Mouse (Mus musculus) liver, embryonic 16.5 days (tissue): ENCODE measurements around the gene Ddx47. TPM values are rescaled to one million over a fixed set of nuclear protein-coding genes. Genes with fewer than 3 reads are reported as not detected.
A peak's percentile ranks its signal among the peaks of the same experiment; 100 is the strongest.

Source experiments
- ATAC-seq: fragments of 200-750 bp; cut with Nextera tagmentation; 2 replicates; pipeline ENCODE4 v1.8.0; 2017; ENCODE audit warnings: low read depth, mild to moderate bottlenecking, moderate number of reproducible peaks, moderate library complexity
- H3K27ac ChIP-seq: fragments of 300-500 bp; sonication (generic); 2 replicates; pipeline ENCODE4 v1.5.1; 2014; ENCODE audit warnings: mild to moderate bottlenecking, low read length
- H3K27me3 ChIP-seq: fragments of 300-500 bp; sonication (generic); 2 replicates; pipeline ENCODE4 v1.6.1; 2014; ENCODE audit warnings: low read depth, low read length, mixed read lengths; ENCODE audit not compliant: control insufficient read depth, insufficient read depth
- H3K36me3 ChIP-seq: fragments of 300-500 bp; sonication (generic); 2 replicates; pipeline ENCODE4 v1.6.1; 2014; ENCODE audit warnings: mild to moderate bottlenecking; ENCODE audit not compliant: control insufficient read depth, insufficient read depth
- H3K4me1 ChIP-seq: fragments of 300-500 bp; sonication (generic); 2 replicates; pipeline ENCODE4 v1.6.1; 2014; ENCODE audit warnings: low read depth, low read length, mixed read lengths; ENCODE audit not compliant: control insufficient read depth
- H3K4me2 ChIP-seq: fragments of 300-500 bp; sonication (generic); 2 replicates; pipeline ENCODE4 v1.6.1; 2014; ENCODE audit warnings: low read depth, low read length, mixed read lengths
- H3K4me3 ChIP-seq: fragments of 300-500 bp; sonication (generic); 2 replicates; pipeline ENCODE4 v1.5.1; 2014; ENCODE audit warnings: low read depth, mild to moderate bottlenecking, low read length
- H3K9ac ChIP-seq: fragments of 300-500 bp; sonication (generic); 2 replicates; pipeline ENCODE4 v1.6.1; 2014; ENCODE audit warnings: low read depth, low read length
- H3K9me3 ChIP-seq: fragments of 300-500 bp; sonication (generic); replicated peaks from 2 replicates; pipeline ENCODE4 v1.6.1; 2016; ENCODE audit warnings: low read length; ENCODE audit not compliant: control insufficient read depth
- WGBS: fragments of 180-500 bp; shearing (Covaris S2); extraction: QIAGEN DNeasy Blood & Tissue Kit; methylation state at CpG from one replicate; pipeline ENCODE4 v1.1.7; 2014; ENCODE audit not compliant: insufficient replicate concordance; 5-methylcytosine and 5-hydroxymethylcytosine counted together
- polyA plus RNA-seq: library from polyadenylated mRNA; unstranded; fragments of >200 nt; fragmentation: Nextera tagmentation; extraction: Ambion mirVana; gene quantifications from 2 replicates; pipeline ENCODE4 v1.2.1, GENCODE M21; 2015

The Ddx47 gene
- polyA plus RNA-seq, 1 experiment from 2014 or later, result 47.9 TPM

DNA sequence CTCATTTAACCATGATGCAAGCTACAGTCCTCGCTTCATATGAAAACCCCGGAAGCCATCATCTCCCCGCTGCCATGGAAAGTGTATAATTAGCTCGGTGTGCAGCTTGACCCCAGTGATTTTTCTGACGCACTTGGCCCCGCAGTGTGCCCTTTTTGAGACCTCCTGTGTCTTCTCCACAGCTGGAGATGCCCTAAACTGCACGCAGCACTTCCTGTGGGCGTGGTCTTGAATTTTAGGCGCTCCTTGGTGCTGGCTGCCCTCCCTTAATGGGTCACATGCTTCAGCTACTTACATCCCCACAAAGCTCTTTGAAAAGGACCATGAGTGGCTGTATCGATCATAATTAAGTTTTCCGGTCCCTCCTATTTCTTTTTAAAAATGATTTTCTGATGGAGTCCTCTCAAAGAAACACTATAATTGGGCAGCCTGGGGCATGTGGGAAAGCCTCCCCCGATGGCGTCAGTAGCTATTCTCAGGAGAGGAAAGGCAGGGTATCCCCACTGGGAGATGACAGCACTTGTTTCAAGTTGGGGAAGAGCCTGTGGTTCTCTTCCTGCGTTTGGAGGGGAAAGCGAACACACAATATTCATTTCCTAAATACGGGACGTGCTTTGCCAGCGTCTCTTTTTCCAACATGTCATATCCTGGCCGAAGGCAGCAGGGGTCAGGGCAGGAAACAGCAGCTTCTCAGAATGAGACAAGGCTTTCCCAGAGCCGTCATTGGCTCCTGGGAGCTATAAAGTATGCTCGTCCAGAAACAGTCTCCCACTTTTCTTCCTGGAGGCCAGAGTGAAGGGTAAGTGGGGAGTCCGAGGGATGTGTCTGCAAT, 30.0 kb upstream of the Ddx47 start, which contains the start of gene Apold1:
Gene Apold1 (plus strand): TSS at position 488 of the 832 bp plus-strand sequence.
- Histone ChIP-seq H3K9me3 (no peaks in the 10 kb centered on the region), H3K27ac (peak within 1 kb of the TSS; percentile 35), H3K27me3 (no peaks in the 10 kb centered on the region; the same call in 1 of the 2 replicates), H3K4me1 (peaks cover 39% of the 10 kb centered on the region), H3K4me2 (peak within 1 kb of the TSS; percentile 19), H3K9ac (no peak within 1 kb of the TSS; the same call in 1 of the 2 replicates), H3K4me3 (peak within 1 kb of the TSS; percentile 14), H3K36me3 (no peaks in the 10 kb centered on the region)
- ATAC-seq, result no peak
- WGBS, result 43% methylated on average over 22 of the region's 22 CpGs

GRCm38 (mm10) chr6:134983529-134984370, 27.7 kb upstream of the Ddx47 start:
- WGBS, result 3% methylated on average over 61 of the region's 62 CpGs
- Histone ChIP-seq H3K27me3 (no peaks in the 10 kb centered on the region; the same call in 1 of the 2 replicates), H3K27ac (peak overlapping the region; percentile 97), H3K9ac (peak overlapping the region; percentile 86), H3K9me3 (no peaks in the 10 kb centered on the region), H3K4me2 (peak overlapping the region; percentile 98), H3K36me3 (no peaks in the 10 kb centered on the region), H3K4me3 (peak overlapping the region; percentile 76), H3K4me1 (peaks cover 39% of the 10 kb centered on the region)
- ATAC-seq, result peak; percentile 75

DNA sequence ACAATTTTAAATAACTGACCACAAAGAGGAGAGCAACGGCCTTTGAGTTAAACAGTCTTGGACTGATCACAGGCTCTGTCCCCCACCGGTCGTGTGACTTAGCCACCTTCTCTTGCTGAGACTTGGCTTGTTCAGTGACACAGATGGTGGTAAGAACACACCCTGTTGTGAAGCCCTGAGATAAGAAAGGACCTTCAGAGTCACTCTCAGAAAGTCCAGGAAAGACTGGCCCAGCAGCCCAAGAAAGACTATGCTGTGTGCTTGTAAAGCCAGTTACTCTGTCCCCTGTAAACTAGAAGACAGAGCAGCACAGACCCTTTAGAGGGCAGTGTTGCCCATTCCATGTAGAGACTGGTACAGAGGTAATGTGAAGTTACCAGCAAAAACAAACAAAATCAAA, 26.7 kb upstream of the Ddx47 start:
- peak overlapping the region; percentile 86 for H3K9ac ChIP-seq
- peak overlapping the region; percentile 97 for H3K27ac ChIP-seq
- H3K4me1 ChIP-seq, result peaks cover 39% of the 10 kb centered on the region
- ATAC-seq, result peak; percentile 92
- WGBS, result 17% methylated on average over 3 of the region's 3 CpGs
- peak overlapping the region; percentile 76 for H3K4me3 ChIP-seq
- no peaks in the 10 kb centered on the region for H3K9me3 ChIP-seq
- H3K36me3 ChIP-seq, result no peaks in the 10 kb centered on the region
- no peaks in the 10 kb centered on the region; the same call in 1 of the 2 replicates for H3K27me3 ChIP-seq
- peak overlapping the region; percentile 98 for H3K4me2 ChIP-seq

GRCm38 (mm10) chr6:134988377-134988776, 23.0 kb upstream of the Ddx47 start:
- Histone ChIP-seq H3K36me3 (no peaks in the 10 kb centered on the region), H3K27me3 (no peaks in the 10 kb centered on the region; the same call in 1 of the 2 replicates), H3K9me3 (no peaks in the 10 kb centered on the region), H3K4me2 (no peak overlapping the region), H3K4me3 (no peak overlapping the region), H3K4me1 (peaks cover 19% of the 10 kb centered on the region), H3K27ac (no peak overlapping the region), H3K9ac (no peak overlapping the region)
- no peak for ATAC-seq
- WGBS, result 66% methylated on average over 9 of the region's 9 CpGs

DNA sequence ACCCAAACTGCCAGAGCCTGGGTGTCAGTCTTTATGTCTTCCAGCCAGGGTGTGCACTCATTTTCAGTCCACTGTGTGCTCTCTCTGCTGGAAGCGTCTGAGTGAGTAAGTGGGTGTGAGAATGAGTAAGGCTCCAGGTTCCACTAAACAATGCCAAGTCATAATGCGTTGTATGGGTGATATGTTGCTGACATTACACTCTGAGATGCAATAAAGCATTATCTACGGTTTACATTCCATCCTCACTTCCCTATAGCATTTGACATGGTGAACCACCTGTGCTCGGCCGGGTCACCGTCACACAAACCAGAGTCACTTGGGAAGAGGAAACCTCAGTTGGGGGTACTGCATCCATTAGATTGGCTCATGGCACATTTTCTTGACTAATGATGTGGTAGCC, 20.7 kb upstream of the Ddx47 start:
- H3K9ac ChIP-seq, result no peak overlapping the region
- no peak overlapping the region for H3K4me3 ChIP-seq
- ATAC-seq, result no peak
- H3K4me1 ChIP-seq, result peaks cover 7% of the 10 kb centered on the region
- WGBS, result 76% methylated on average over 6 of the region's 6 CpGs
- H3K9me3 ChIP-seq, result no peaks in the 10 kb centered on the region
- H3K27me3 ChIP-seq, result no peaks in the 10 kb centered on the region
- no peak overlapping the region for H3K27ac ChIP-seq
- no peak overlapping the region for H3K4me2 ChIP-seq
- H3K36me3 ChIP-seq, result no peaks in the 10 kb centered on the region

GRCm38 (mm10) chr6:134994031-134994651, 17.3 kb upstream of the Ddx47 start:
- Histone ChIP-seq H3K9ac (no peak overlapping the region), H3K36me3 (no peaks in the 10 kb centered on the region), H3K27ac (no peak overlapping the region), H3K4me2 (no peak overlapping the region), H3K9me3 (no peaks in the 10 kb centered on the region), H3K4me3 (no peak overlapping the region), H3K4me1 (no peaks in the 10 kb centered on the region), H3K27me3 (no peaks in the 10 kb centered on the region)
- no peak for ATAC-seq
- WGBS, result 49% methylated on average over 12 of the region's 12 CpGs

DNA sequence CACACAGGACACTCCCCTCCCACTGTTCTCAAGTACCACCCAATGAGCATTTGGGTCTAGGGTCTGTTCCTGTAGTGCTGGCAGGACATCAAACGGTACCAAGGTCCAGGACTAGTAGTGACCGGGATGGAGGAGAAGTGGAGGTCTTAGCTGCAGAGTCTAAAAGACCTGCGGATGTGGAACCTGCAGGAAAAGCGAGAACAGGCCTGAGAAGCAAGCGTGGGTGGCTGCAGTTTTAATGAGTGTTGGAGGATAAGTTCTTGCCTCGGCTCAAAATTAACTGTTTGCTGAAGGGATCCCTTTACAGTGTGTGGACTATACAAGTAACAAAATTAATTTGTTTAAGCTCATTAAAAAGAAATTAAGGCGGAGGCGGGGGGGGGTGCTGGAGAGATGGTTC, 16.4 kb upstream of the Ddx47 start:
- WGBS, result 76% methylated on average over 8 of the region's 8 CpGs
- Histone ChIP-seq H3K27me3 (no peaks in the 10 kb centered on the region), H3K4me1 (no peaks in the 10 kb centered on the region), H3K4me3 (no peak overlapping the region), H3K27ac (no peak overlapping the region), H3K36me3 (no peaks in the 10 kb centered on the region), H3K9ac (no peak overlapping the region), H3K9me3 (no peaks in the 10 kb centered on the region), H3K4me2 (no peak overlapping the region)
- ATAC-seq, result no peak

GRCm38 (mm10) chr6:134996918-134997317, 14.5 kb upstream of the Ddx47 start:
- Histone ChIP-seq H3K27me3 (no peaks in the 10 kb centered on the region), H3K9ac (no peak overlapping the region), H3K4me3 (no peak overlapping the region), H3K9me3 (no peaks in the 10 kb centered on the region), H3K27ac (no peak overlapping the region), H3K4me1 (no peaks in the 10 kb centered on the region), H3K36me3 (no peaks in the 10 kb centered on the region), H3K4me2 (no peak overlapping the region)
- ATAC-seq, result no peak
- WGBS, result 66% methylated on average over 2 of the region's 2 CpGs
